Mouse (Mus musculus) layer of hippocampus, postnatal 36 days (tissue): ENCODE data around the gene Abi3. TPM values are rescaled to one million over a fixed set of nuclear protein-coding genes. Genes with fewer than 3 reads are reported as not detected.
"Not testable (repeated sequence)": the region's sequence is repeated elsewhere in the genome, so short reads cannot be mapped to it uniquely, and the experiment has no call there.

ENCODE experiments used
- DNase-seq, 2 experiments: peaks; one replicate each; pipeline ENCODE4 v3.0.0; 2022
- total RNA-seq, 2 experiments: library from RNA; stranded (reverse); gene quantifications; 2 replicates each; pipeline ENCODE4 v1.2.3; 2021

The Abi3 gene
- total RNA-seq: 1 to 10 TPM; 6.2 to 6.4 TPM

- no peak for DNase-seq
These were observed at the start of gene Abi3 for GRCm38 (mm10) chr11:95842074-95842681. Abi3 (minus strand) TSS chr11:95842476.

- DNase-seq: no peak
These were observed 48.3 kb upstream of the Abi3 start for GRCm38 (mm10) chr11:95890462-95891051.

- DNase-seq: not testable (repeated sequence)
These were observed 37.6 kb upstream of the Abi3 start for GRCm38 (mm10) chr11:95879861-95880260.

GRCm38 (mm10) chr11:95876296-95876695 lies 34.0 kb upstream of the Abi3 start:
- peak; percentile 15 to 42 for DNase-seq

GRCm38 (mm10) chr11:95875804-95876203 lies 33.5 kb upstream of the Abi3 start:
- no peak for DNase-seq

- no peak for DNase-seq
These were observed 27.7 kb upstream of the Abi3 start for GRCm38 (mm10) chr11:95869918-95870470.

GRCm38 (mm10) chr11:95869442-95869841 lies 27.2 kb upstream of the Abi3 start:
- DNase-seq: no peak

- DNase-seq: no peak
These were observed 19.1 kb upstream of the Abi3 start for GRCm38 (mm10) chr11:95861397-95861796.

GRCm38 (mm10) chr11:95860071-95860490 lies 17.8 kb upstream of the Abi3 start:
- DNase-seq: no peak

- no peak for DNase-seq
These were observed 17.2 kb upstream of the Abi3 start for GRCm38 (mm10) chr11:95859468-95859855.

- peak; percentile 95 to 97 for DNase-seq
These were observed 16.5 kb upstream of the Abi3 start for GRCm38 (mm10) chr11:95858528-95859467.

GRCm38 (mm10) chr11:95857716-95858527 lies 15.6 kb upstream of the Abi3 start:
- peak in 1 of 2 experiments; percentile 18 for DNase-seq

- DNase-seq: no peak
These were observed 15.0 kb upstream of the Abi3 start for GRCm38 (mm10) chr11:95857306-95857705.

- peak in 1 of 2 experiments; percentile 42 for DNase-seq
These were observed 11.4 kb upstream of the Abi3 start for GRCm38 (mm10) chr11:95853684-95854083.

GRCm38 (mm10) chr11:95850898-95851297 lies 8.6 kb upstream of the Abi3 start:
- DNase-seq: no peak

- DNase-seq: no peak
These were observed 2.7 kb upstream of the Abi3 start for GRCm38 (mm10) chr11:95844935-95845334.

GRCm38 (mm10) chr11:95843421-95843950 lies 1.2 kb upstream of the Abi3 start:
- no peak for DNase-seq

GRCm38 (mm10) chr11:95842953-95843352 lies 677 bp upstream of the Abi3 start:
- no peak for DNase-seq

GRCm38 (mm10) chr11:95841498-95841830 lies 812 bp downstream of the Abi3 start:
- DNase-seq: no peak

GRCm38 (mm10) chr11:95840694-95841497 lies 1.4 kb downstream of the Abi3 start:
- DNase-seq: no peak
